Mouse (Mus musculus): Measurements from ENCODE around the gene Rexo1.

DNA sequence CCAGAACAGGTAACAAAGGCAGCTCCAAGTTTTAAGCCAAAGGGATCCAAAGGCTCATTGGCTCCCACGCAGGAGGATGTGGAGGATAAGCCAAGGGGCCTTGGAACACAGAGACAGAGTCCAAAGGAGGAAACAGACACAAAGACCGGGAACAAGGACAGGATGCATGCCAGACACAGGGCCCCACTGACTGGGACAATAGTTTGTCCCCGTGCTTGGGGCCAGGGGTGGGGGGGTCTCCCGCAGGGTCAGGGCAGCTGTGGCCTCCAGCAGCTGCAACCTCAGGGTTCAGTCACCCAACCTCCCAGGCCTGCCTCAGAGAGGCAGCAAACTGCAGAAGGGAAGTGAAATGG is 25.9 kb upstream of the Rexo1 start:
- TF ChIP-seq CTCF (IDR thresholded peaks at IDR 0.05; ENCODE audit: low read depth, low read length), result no peak
- no peak for TF ChIP-seq GATA1 (IDR thresholded peaks at IDR 0.05; ENCODE audit: borderline replicate concordance, low read length)

Data from G1E (cell line).